Mouse (Mus musculus) olfactory bulb, adult 2 months (tissue): Measurements from ENCODE around the gene Hist1h2ah. TPM values are rescaled to one million over a fixed set of nuclear protein-coding genes. Genes with fewer than 3 reads are reported as not detected.

Source experiments
- H3K27ac ChIP-seq: fragments of 200-500 bp; 2 replicates; pipeline ENCODE4 v1.5.1; 2012; ENCODE audit warnings: low read depth, low read length; ENCODE audit not compliant: insufficient read depth
- H3K4me1 ChIP-seq: fragments of 200-500 bp; 2 replicates; pipeline ENCODE4 v1.6.1; 2012; ENCODE audit warnings: low read length; ENCODE audit not compliant: control insufficient read depth, insufficient read depth
- H3K4me3 ChIP-seq: fragments of 200-500 bp; 2 replicates; pipeline ENCODE4 v1.5.1; 2012; ENCODE audit warnings: mild to moderate bottlenecking, low read depth, low read length, moderate library complexity; ENCODE audit not compliant: insufficient read depth
- CTCF ChIP-seq: fragments of 200-500 bp; IDR thresholded peaks from 2 replicates; pipeline ENCODE4 v1.5.1; 2012; ENCODE audit warnings: low read depth, mild to moderate bottlenecking, low read length, moderate library complexity; ENCODE audit not compliant: insufficient read depth
- POLR2A ChIP-seq: fragments of 200-500 bp; IDR thresholded peaks from 2 replicates; pipeline ENCODE4 v1.6.1; 2012; ENCODE audit warnings: mild to moderate bottlenecking, low read depth, low read length, moderate library complexity; ENCODE audit not compliant: insufficient read depth
- WGBS: fragments of 180-500 bp; shearing (Covaris S2); methylation state at CpG from one replicate; pipeline ENCODE4 v1.1.7; 2018; 5-methylcytosine and 5-hydroxymethylcytosine counted together
- polyA plus RNA-seq: library from polyadenylated mRNA; stranded (reverse); fragments of >200 nt; gene quantifications from 2 replicates; pipeline ENCODE4 v1.2.4, GENCODE M21; 2012; ENCODE audit warnings: low replicate concordance; ENCODE audit not compliant: missing spikeins, insufficient read depth, insufficient read length

The Hist1h2ah gene
- polyA plus RNA-seq, 1 experiment: not detected

- no peak overlapping the region for H3K27ac ChIP-seq
- 2% methylated on average over 21 of the region's 21 CpGs for WGBS
- no peak overlapping the region for H3K4me3 ChIP-seq
- TF ChIP-seq CTCF: no peak
- no peak for TF ChIP-seq POLR2A
- H3K4me1 ChIP-seq: no peaks in the 10 kb centered on the region
Measured at GRCm38 (mm10) chr13:21995331-21995914, 39.9 kb downstream of the Hist1h2ah start.

- H3K4me1 ChIP-seq: no peaks in the 10 kb centered on the region
- no peak overlapping the region for H3K4me3 ChIP-seq
- H3K27ac ChIP-seq: no peak overlapping the region
- TF ChIP-seq POLR2A (no peak), CTCF (no peak)
- 13% methylated on average over 8 of the region's 8 CpGs for WGBS
Measured at GRCm38 (mm10) chr13:21994896-21995295, 40.5 kb downstream of the Hist1h2ah start.

- TF ChIP-seq POLR2A (no peak), CTCF (no peak)
- no peak overlapping the region for H3K27ac ChIP-seq
- 7% methylated on average over 22 of the region's 22 CpGs for WGBS
- H3K4me1 ChIP-seq: no peaks in the 10 kb centered on the region
- no peak overlapping the region for H3K4me3 ChIP-seq
Measured at GRCm38 (mm10) chr13:21993957-21994738, 41.2 kb downstream of the Hist1h2ah start.

- H3K4me3 ChIP-seq: no peak overlapping the region
Measured at GRCm38 (mm10) chr13:21992550-21992949, 42.8 kb downstream of the Hist1h2ah start.

More at GRCm38 (mm10) chr13:21992550-21992949, 42.8 kb downstream of the Hist1h2ah start:
- TF ChIP-seq POLR2A (no peak), CTCF (no peak)
- 85% methylated on average over 5 of the region's 5 CpGs for WGBS
- Histone ChIP-seq H3K4me1 (no peaks in the 10 kb centered on the region), H3K27ac (no peak overlapping the region)

Other genes with a start within 250 kb of the Hist1h2ah start
- not detected in 2 replicates for gene Hist1h2an, start 248.3 kb downstream of the Hist1h2ah start, polyA plus RNA-seq
- not detected in 2 replicates for gene Hist1h2bp, start 248.1 kb downstream of the Hist1h2ah start, polyA plus RNA-seq
- not detected in 2 replicates for gene Hist1h2bq, start 225.4 kb downstream of the Hist1h2ah start, polyA plus RNA-seq
- gene Hist1h2ao, start 225.1 kb downstream of the Hist1h2ah start, polyA plus RNA-seq: not detected in 2 replicates
- not detected in 2 replicates for gene Hist1h4m, start 223.8 kb downstream of the Hist1h2ah start, polyA plus RNA-seq
- gene Hist1h4n, start 203.4 kb downstream of the Hist1h2ah start, polyA plus RNA-seq: not detected in 2 replicates
- gene Hist1h2ap, start 202.1 kb downstream of the Hist1h2ah start, polyA plus RNA-seq: not detected in 2 replicates
- not detected in 2 replicates for gene Hist1h2br, start 201.8 kb downstream of the Hist1h2ah start, polyA plus RNA-seq
- not detected in 2 replicates for gene Zfp184, start 90.5 kb downstream of the Hist1h2ah start, polyA plus RNA-seq
- gene Pom121l2, start 54.4 kb downstream of the Hist1h2ah start, polyA plus RNA-seq: not detected in 2 replicates
- gene Prss16, start 25.8 kb downstream of the Hist1h2ah start, polyA plus RNA-seq: 263 TPM in 1 of 2 replicates, not detected in the other
- not detected in 2 replicates for gene Hist1h2bk, start 302 bp upstream of the Hist1h2ah start, polyA plus RNA-seq
- gene Hist1h4i, start 5.8 kb upstream of the Hist1h2ah start, polyA plus RNA-seq: not detected in 2 replicates
- not detected in 2 replicates for gene Hist1h2ag, start 7.4 kb upstream of the Hist1h2ah start, polyA plus RNA-seq
- not detected in 2 replicates for gene Hist1h2bj, start 7.6 kb upstream of the Hist1h2ah start, polyA plus RNA-seq
- not detected in 2 replicates for gene Vmn1r188, start 48.9 kb upstream of the Hist1h2ah start, polyA plus RNA-seq
- not detected in 2 replicates for gene Vmn1r189, start 70.3 kb upstream of the Hist1h2ah start, polyA plus RNA-seq
- gene Vmn1r191, start 148.4 kb upstream of the Hist1h2ah start, polyA plus RNA-seq: not detected in 2 replicates
- gene Vmn1r192, start 155.6 kb upstream of the Hist1h2ah start, polyA plus RNA-seq: not detected in 2 replicates
- not detected in 2 replicates for gene Vmn1r193, start 187.6 kb upstream of the Hist1h2ah start, polyA plus RNA-seq
- gene Vmn1r194, start 208.6 kb upstream of the Hist1h2ah start, polyA plus RNA-seq: not detected in 2 replicates
- not detected in 2 replicates for gene Vmn1r195, start 235.0 kb upstream of the Hist1h2ah start, polyA plus RNA-seq